Mouse (Mus musculus): Measurements from ENCODE around the gene Hopx. TPM values are rescaled to one million over a fixed set of nuclear protein-coding genes. Genes with fewer than 3 reads are reported as not detected.

Gene Hopx
- total and polyA plus RNA-seq, 3 experiments = 26.8 to 43.4 TPM; not detected in 1

DNA sequence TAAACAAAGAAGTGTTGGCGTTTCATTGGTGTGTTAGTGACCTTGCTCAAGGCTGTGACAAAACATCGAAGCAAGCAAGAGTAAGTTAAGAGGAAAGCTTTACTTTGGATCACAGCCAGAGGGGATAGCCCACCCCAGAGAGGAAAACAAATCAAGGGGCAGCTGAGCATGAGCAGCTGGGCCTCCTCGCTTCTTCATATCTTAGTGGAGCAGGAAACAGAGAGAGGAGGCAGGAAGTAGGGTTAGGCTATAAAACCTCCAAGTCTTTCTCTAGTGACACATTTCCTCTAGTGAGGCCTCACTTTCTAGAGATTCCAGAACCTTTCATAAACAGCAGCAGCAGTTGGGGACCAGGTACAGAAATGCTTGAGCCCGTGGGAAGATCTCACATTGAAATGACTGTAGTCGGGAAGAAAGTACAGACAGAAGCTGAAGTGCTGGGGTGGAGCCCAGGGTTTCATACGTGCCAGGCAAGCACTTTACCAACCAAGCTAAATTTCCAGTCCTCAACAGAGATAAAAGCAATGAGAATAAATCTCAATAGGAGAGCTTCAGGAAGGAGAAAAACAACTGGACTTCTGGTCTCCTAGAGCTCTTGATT lies 33.2 kb upstream of the Hopx start:
- Histone ChIP-seq H3K27me3 (ENCODE audit: control insufficient read depth in 1 of 2, insufficient read depth in 2 of 2, low read length in 2 of 2) (no peaks in the 10 kb centered on the region), H3K79me2 (ENCODE audit: control insufficient read depth, insufficient read depth, low read length, poor library complexity) (no peaks in the 10 kb centered on the region), H3K27ac (ENCODE audit: control insufficient read depth, low read depth, low read length) (peak overlapping the region; percentile 15; the same call in 1 of the 2 replicates), H3K9ac (ENCODE audit: control insufficient read depth, low read depth, low read length, poor library complexity, severe bottlenecking) (no peak overlapping the region), H3K9me3 (replicated peaks; ENCODE audit: insufficient read depth, low read length) (no peaks in the 10 kb centered on the region), H3K36me3 (ENCODE audit: control insufficient read depth in 1 of 2, insufficient read depth in 2 of 2, low read length in 2 of 2) (peaks cover 0 to 24% of the 10 kb centered on the region in 2 experiments; a peak in 2 of 4 replicates), H3K4me3 (ENCODE audit: control insufficient read depth in 1 of 2, insufficient read depth in 1 of 2, low read depth in 2 of 2, low read length in 2 of 2) (no peak overlapping the region), H3K4me1 (ENCODE audit: control insufficient read depth in 1 of 2, insufficient read depth in 2 of 2, low read length in 2 of 2) (peaks cover 21 to 25% of the 10 kb centered on the region in 2 experiments)
- TF ChIP-seq TCF12 (IDR thresholded peaks at IDR 0.05; ENCODE audit: low read depth, low read length) (peak; percentile 74), NELFE (IDR thresholded peaks at IDR 0.05; ENCODE audit: low read depth, low read length) (no peak), MAX (IDR thresholded peaks at IDR 0.05; ENCODE audit: low read length) (peak; percentile 17; the same call in 1 of the 2 replicates), NRF1 (IDR thresholded peaks at IDR 0.05; ENCODE audit: insufficient read depth, low read depth, low read length, poor library complexity, severe bottlenecking) (peak; percentile 58), POLR2A (IDR thresholded peaks at IDR 0.05; ENCODE audit: control insufficient read depth in 1 of 2, insufficient read depth in 1 of 2, low read depth in 1 of 2, low read length in 2 of 2, poor library complexity in 1 of 2) (no peak), TBP (IDR thresholded peaks at IDR 0.05; ENCODE audit: low read depth, low read length) (0 out of 2 replicates have a peak, but pooled peaks have one; percentile 37), TAL1 (IDR thresholded peaks at IDR 0.05; ENCODE audit: low read length) (peak; percentile 50), EP300 (IDR thresholded peaks at IDR 0.05; ENCODE audit: low read depth in 1 of 2, low read length in 2 of 2) (peak; percentile 69 to 70), SIN3A (IDR thresholded peaks at IDR 0.05; ENCODE audit: low read length) (no peak), GATA1 (IDR thresholded peaks at IDR 0.05; ENCODE audit: low read depth, low read length) (0 out of 2 replicates have a peak, but pooled peaks have one; percentile 32), POLR2AphosphoS2 (IDR thresholded peaks at IDR 0.05; ENCODE audit: low read length) (no peak), RCOR1 (IDR thresholded peaks at IDR 0.05; ENCODE audit: low read depth, low read length) (peak; percentile 41; the same call in 1 of the 2 replicates), ETS1 (IDR thresholded peaks at IDR 0.05; ENCODE audit: low read depth, low read length) (peak; percentile 76)
- DNase-seq (ENCODE audit: low read depth, low spot score) = peak; percentile 69

- Histone ChIP-seq H3K27me3 (ENCODE audit: control insufficient read depth in 1 of 2, insufficient read depth in 2 of 2, low read length in 2 of 2) (no peaks in the 10 kb centered on the region), H3K27ac (ENCODE audit: control insufficient read depth, low read depth, low read length) (no peak overlapping the region), H3K9me3 (replicated peaks; ENCODE audit: insufficient read depth, low read length) (no peaks in the 10 kb centered on the region), H3K36me3 (ENCODE audit: control insufficient read depth in 1 of 2, insufficient read depth in 2 of 2, low read length in 2 of 2) (peaks cover 0 to 15% of the 10 kb centered on the region in 2 experiments; a peak in 2 of 4 replicates), H3K79me2 (ENCODE audit: control insufficient read depth, insufficient read depth, low read length, poor library complexity) (no peaks in the 10 kb centered on the region), H3K4me3 (ENCODE audit: control insufficient read depth in 1 of 2, insufficient read depth in 1 of 2, low read depth in 2 of 2, low read length in 2 of 2) (no peak overlapping the region), H3K9ac (ENCODE audit: control insufficient read depth, low read depth, low read length, poor library complexity, severe bottlenecking) (no peak overlapping the region), H3K4me1 (ENCODE audit: control insufficient read depth in 1 of 2, insufficient read depth in 2 of 2, low read length in 2 of 2) (peaks cover 13 to 17% of the 10 kb centered on the region in 2 experiments)
- TF ChIP-seq TCF12 (IDR thresholded peaks at IDR 0.05; ENCODE audit: low read depth, low read length) (no peak), BHLHE40 (IDR thresholded peaks at IDR 0.05; ENCODE audit: borderline replicate concordance, low read depth, low read length) (no peak), CTCF (IDR thresholded peaks at IDR 0.05 in 2 of 3, conservative IDR thresholded peaks at IDR 0.05 in 1 of 3; ENCODE audit: control insufficient read depth in 1 of 3, insufficient read depth in 1 of 3, low read depth in 2 of 3, low read length in 3 of 3, poor library complexity in 1 of 3, severe bottlenecking in 1 of 3) (no peak), POLR2AphosphoS2 (IDR thresholded peaks at IDR 0.05; ENCODE audit: low read length) (no peak), POLR2A (IDR thresholded peaks at IDR 0.05; ENCODE audit: control insufficient read depth in 1 of 2, insufficient read depth in 1 of 2, low read depth in 1 of 2, low read length in 2 of 2, poor library complexity in 1 of 2) (no peak), TAL1 (IDR thresholded peaks at IDR 0.05; ENCODE audit: low read length) (no peak), MXI1 (IDR thresholded peaks at IDR 0.05; ENCODE audit: low read depth, low read length) (no peak), ELF1 (IDR thresholded peaks at IDR 0.05; ENCODE audit: low read depth, low read length) (no peak), GATA1 (IDR thresholded peaks at IDR 0.05; ENCODE audit: low read depth, low read length) (0 out of 2 replicates have a peak, but pooled peaks have one; percentile 30), GABPA (IDR thresholded peaks at IDR 0.05; ENCODE audit: low read depth, low read length) (no peak), NELFE (IDR thresholded peaks at IDR 0.05; ENCODE audit: low read depth, low read length) (no peak), EP300 (IDR thresholded peaks at IDR 0.05; ENCODE audit: low read depth in 1 of 2, low read length in 2 of 2) (peak; percentile 36 to 46; a peak in 3 of 4 replicates), RCOR1 (IDR thresholded peaks at IDR 0.05; ENCODE audit: low read depth, low read length) (no peak), ZMIZ1 (IDR thresholded peaks at IDR 0.05; ENCODE audit: low read depth, low read length) (no peak), HCFC1 (IDR thresholded peaks at IDR 0.05; ENCODE audit: low read depth, low read length) (no peak)
- no peak for DNase-seq (ENCODE audit: low read depth, low spot score)
These were observed 31.7 kb upstream of the Hopx start for GRCm38 (mm10) chr5:77146459-77147170.
